Mouse (Mus musculus) myocyte (in vitro differentiated cells): ENCODE data around the gene Slc25a11. TPM values are rescaled to one million over a fixed set of nuclear protein-coding genes. Genes with fewer than 3 reads are reported as not detected.
A peak's percentile ranks its signal among the peaks of the same experiment; 100 is the strongest.

Experiments
- H3K27me3 ChIP-seq: one replicate; pipeline ENCODE4 v1.6.1; 2011; ENCODE audit not compliant: control insufficient read depth, insufficient read depth, insufficient read length
- H3K36me3 ChIP-seq: one replicate; pipeline ENCODE4 v1.6.1; 2011; ENCODE audit not compliant: control insufficient read depth, insufficient read depth
- H3K4me2 ChIP-seq: one replicate; pipeline ENCODE4 v1.6.1; 2011; ENCODE audit warnings: low read depth, control low read depth
- H3K4me3 ChIP-seq: one replicate; pipeline ENCODE4 v1.5.1; 2011; ENCODE audit warnings: mild to moderate bottlenecking, control low read depth, moderate library complexity
- H3K79me2 ChIP-seq: one replicate; pipeline ENCODE4 v1.6.1; 2011; ENCODE audit not compliant: control insufficient read depth, insufficient read depth
- H3ac ChIP-seq: one replicate; pipeline ENCODE4 v1.6.1; 2011; ENCODE audit not compliant: control insufficient read depth, insufficient read length
- CEBPB ChIP-seq: IDR thresholded peaks from 2 replicates; pipeline ENCODE4 v1.6.1; 2011; ENCODE audit warnings: mild to moderate bottlenecking, moderate library complexity; ENCODE audit not compliant: poor library complexity, insufficient read depth, severe bottlenecking
- E2F4 ChIP-seq: IDR thresholded peaks from one replicate; pipeline ENCODE4 v1.6.1; 2011; ENCODE audit warnings: mild to moderate bottlenecking, control low read depth, moderate library complexity; ENCODE audit not compliant: insufficient read depth
- MAX ChIP-seq: IDR thresholded peaks from one replicate; pipeline ENCODE4 v1.6.1; 2011; ENCODE audit warnings: low read depth, mild to moderate bottlenecking, control low read depth
- MYOD1 ChIP-seq, 3 experiments: IDR thresholded peaks; one replicate each; pipeline ENCODE4 v1.6.1; 2011; ENCODE audit warnings: control low read depth in 2 of 3, low read depth in 2 of 3, mild to moderate bottlenecking in 2 of 3, moderate library complexity in 1 of 3; ENCODE audit not compliant: insufficient read length in 2 of 3, control insufficient read depth in 1 of 3
- MYOG ChIP-seq, 3 experiments: IDR thresholded peaks; one replicate each; pipeline ENCODE4 v1.6.1; 2011; ENCODE audit warnings: control low read depth in 2 of 3, low read depth in 2 of 3, mild to moderate bottlenecking in 2 of 3; ENCODE audit not compliant: insufficient read length in 2 of 3, control insufficient read depth in 1 of 3, insufficient read depth in 1 of 3
- POLR2A ChIP-seq: IDR thresholded peaks from one replicate; pipeline ENCODE4 v1.6.1; 2011; ENCODE audit warnings: low read depth, mild to moderate bottlenecking, control low read depth, moderate library complexity; ENCODE audit not compliant: insufficient read length
- POLR2AphosphoS2 ChIP-seq: IDR thresholded peaks from one replicate; pipeline ENCODE4 v1.6.1; 2011; ENCODE audit warnings: low read depth, control low read depth; ENCODE audit not compliant: insufficient read length
- REST ChIP-seq: IDR thresholded peaks from one replicate; pipeline ENCODE4 v1.6.1; 2011; ENCODE audit warnings: mild to moderate bottlenecking, control low read depth, moderate library complexity; ENCODE audit not compliant: insufficient read depth, insufficient read length
- SRF ChIP-seq: IDR thresholded peaks from one replicate; pipeline ENCODE4 v1.6.1; 2011; ENCODE audit warnings: low read depth; ENCODE audit not compliant: control insufficient read depth, insufficient read length
- TCF12 ChIP-seq: IDR thresholded peaks from one replicate; pipeline ENCODE4 v1.6.1; 2011; ENCODE audit warnings: mild to moderate bottlenecking, control low read depth; ENCODE audit not compliant: poor library complexity, insufficient read depth, severe bottlenecking
- TCF3 ChIP-seq: IDR thresholded peaks from one replicate; pipeline ENCODE4 v1.6.1; 2011; ENCODE audit warnings: low read depth, control low read depth; ENCODE audit not compliant: insufficient read length
- USF1 ChIP-seq: IDR thresholded peaks from one replicate; pipeline ENCODE4 v1.6.1; 2011; ENCODE audit warnings: low read depth, mild to moderate bottlenecking, control low read depth, moderate library complexity
- polyA plus RNA-seq: library from polyadenylated mRNA; unstranded; fragments of >200 nt; fragmentation: generic; extraction: Trizol; gene quantifications from one replicate; pipeline ENCODE4 v1.2.1, GENCODE M21; 2012; ENCODE audit warnings: missing spikeins

Slc25a11 gene
- polyA plus RNA-seq, 1 experiment, result 165 TPM

GRCm38 (mm10) chr11:70668771-70669505, 21.7 kb upstream of the Slc25a11 start, which contains the start of gene Spag7:
Gene Spag7 (minus strand): TSS chr11:70669416.
- no peaks in the 10 kb centered on the region for H3K27me3 ChIP-seq
- H3K36me3 ChIP-seq, result peaks cover 6% of the 10 kb centered on the region
- TF ChIP-seq E2F4 (no peak), USF1 (no peak), TCF12 (no peak), SRF (peak; percentile 88), POLR2A (peak; percentile 76), POLR2AphosphoS2 (peak; percentile 93)
- peak within 1 kb of the TSS; percentile 35 for H3ac ChIP-seq
- peaks cover 19% of the 10 kb centered on the region for H3K79me2 ChIP-seq
- H3K4me2 ChIP-seq, result peak within 1 kb of the TSS; percentile 95
- peak within 1 kb of the TSS; percentile 82 for H3K4me3 ChIP-seq

DNA sequence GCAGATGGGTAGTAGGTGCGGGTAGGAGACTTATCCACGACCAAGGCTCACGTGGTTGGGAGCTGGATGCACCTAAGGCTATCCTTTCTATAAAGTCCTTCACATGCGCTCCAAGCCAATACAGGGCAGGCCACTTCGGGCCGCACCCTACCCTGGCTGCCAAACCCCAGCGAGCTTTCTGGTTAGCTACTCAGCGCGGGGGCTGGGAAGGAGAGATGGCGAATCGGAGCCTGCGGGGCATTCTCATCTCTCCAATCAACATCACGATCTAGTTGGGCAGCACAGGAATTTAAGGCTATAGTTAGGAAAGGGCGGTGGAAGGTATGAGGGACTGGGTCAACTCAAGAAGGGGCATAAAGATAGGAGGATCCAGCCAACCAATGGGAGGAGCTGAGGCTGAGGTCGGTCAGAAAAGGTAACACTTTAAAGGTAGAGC, 21.1 kb upstream of the Slc25a11 start:
- peaks cover 19% of the 10 kb centered on the region for H3K79me2 ChIP-seq
- peak overlapping the region; percentile 82 for H3K4me3 ChIP-seq
- peak overlapping the region; percentile 95 for H3K4me2 ChIP-seq
- H3ac ChIP-seq, result peak overlapping the region; percentile 35
- H3K27me3 ChIP-seq, result no peaks in the 10 kb centered on the region
- peaks cover 11% of the 10 kb centered on the region for H3K36me3 ChIP-seq
- TF ChIP-seq POLR2AphosphoS2, result peak; percentile 46
- no peak for TF ChIP-seq MYOG (IDR thresholded peaks at IDR 0.05; ENCODE audit: control insufficient read depth in 1 of 3, insufficient read depth in 1 of 3, insufficient read length in 2 of 3, low read depth in 2 of 3)
- peak; percentile 64 for TF ChIP-seq POLR2A
- TF ChIP-seq USF1, result peak; percentile 34

DNA sequence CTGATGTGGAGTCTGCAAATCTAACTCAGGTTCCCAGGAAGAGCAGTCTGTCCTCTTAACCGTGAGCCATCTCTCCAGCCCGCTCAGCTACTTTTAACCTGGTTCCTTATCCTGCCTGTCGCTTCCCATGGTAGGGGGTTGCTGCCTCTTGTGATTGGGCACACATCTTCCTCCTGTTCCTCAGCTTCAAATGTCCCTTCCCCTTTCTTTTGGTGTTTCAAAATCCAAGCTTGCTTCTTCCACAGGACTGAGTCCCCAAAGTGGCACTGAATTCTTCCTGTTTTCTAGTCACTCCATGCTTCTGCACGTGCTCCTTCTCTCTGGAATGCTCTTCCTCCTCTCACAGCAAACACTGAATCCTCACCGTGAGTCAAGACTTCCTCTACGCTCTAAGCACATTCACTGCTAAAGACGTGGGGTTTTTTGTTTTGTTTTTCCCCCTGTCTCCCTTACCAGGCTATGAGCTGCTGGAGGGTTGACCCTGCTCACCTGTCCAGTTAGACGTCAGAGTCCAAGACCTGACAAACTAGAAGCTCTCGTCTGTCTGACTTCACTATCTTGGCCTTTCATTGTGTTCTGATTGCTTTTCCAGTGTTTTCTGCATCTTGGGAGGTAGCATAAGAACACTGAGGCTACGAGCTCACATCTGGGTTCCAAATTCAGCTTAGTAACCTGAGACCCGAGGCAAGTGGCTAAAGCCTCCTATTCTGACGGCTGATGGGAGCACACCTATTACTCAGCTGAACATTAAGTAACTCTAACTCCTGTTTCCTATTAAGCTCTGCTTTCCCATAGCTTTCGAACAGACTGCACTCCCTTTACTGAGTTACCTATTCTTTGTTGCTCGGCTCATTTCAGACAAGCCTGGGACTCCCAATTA, 20.2 kb upstream of the Slc25a11 start:
- Histone ChIP-seq H3K27me3 (no peaks in the 10 kb centered on the region), H3ac (no peak overlapping the region), H3K4me3 (peak overlapping the region; percentile 82), H3K79me2 (peaks cover 19% of the 10 kb centered on the region), H3K36me3 (peaks cover 20% of the 10 kb centered on the region), H3K4me2 (peak overlapping the region; percentile 95)
- no peak for TF ChIP-seq E2F4
- TF ChIP-seq TCF3, result no peak
- no peak for TF ChIP-seq MYOD1 (IDR thresholded peaks at IDR 0.05; ENCODE audit: control insufficient read depth in 1 of 3, insufficient read length in 2 of 3, low read depth in 2 of 3)
- TF ChIP-seq USF1, result no peak
- no peak for TF ChIP-seq POLR2AphosphoS2
- no peak for TF ChIP-seq POLR2A
- no peak for TF ChIP-seq CEBPB
- TF ChIP-seq MAX, result no peak
- no peak for TF ChIP-seq SRF
- no peak for TF ChIP-seq TCF12
- TF ChIP-seq MYOG (IDR thresholded peaks at IDR 0.05; ENCODE audit: control insufficient read depth in 1 of 3, insufficient read depth in 1 of 3, insufficient read length in 2 of 3, low read depth in 2 of 3), result no peak
- TF ChIP-seq REST, result no peak

DNA sequence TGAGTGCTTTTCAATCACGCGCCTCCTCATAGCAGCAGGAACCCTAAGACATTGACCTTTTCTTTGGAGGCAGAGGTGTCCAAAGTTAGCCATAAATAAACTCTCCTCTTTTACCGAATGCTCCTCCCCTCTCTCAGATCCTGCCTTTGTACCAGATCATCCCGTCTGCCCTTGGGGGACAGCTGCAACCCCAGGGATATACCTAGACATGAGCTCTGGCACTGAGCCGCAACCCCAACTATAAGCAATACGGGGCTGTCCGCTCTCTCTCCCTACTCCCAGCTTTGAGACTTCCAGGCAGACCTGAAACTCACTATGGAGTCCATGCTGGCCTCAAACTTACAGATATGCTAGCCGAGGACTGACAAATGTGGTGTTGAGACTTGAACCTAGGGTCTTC, 19.4 kb upstream of the Slc25a11 start:
- TF ChIP-seq MYOG (IDR thresholded peaks at IDR 0.05; ENCODE audit: control insufficient read depth in 1 of 3, insufficient read depth in 1 of 3, insufficient read length in 2 of 3, low read depth in 2 of 3) (no peak), USF1 (no peak), TCF3 (no peak), SRF (no peak), MAX (no peak), MYOD1 (IDR thresholded peaks at IDR 0.05; ENCODE audit: control insufficient read depth in 1 of 3, insufficient read length in 2 of 3, low read depth in 2 of 3) (peak in 1 of 3 experiments; percentile 25), TCF12 (no peak)
- no peak overlapping the region for H3K4me2 ChIP-seq
- peaks cover 19% of the 10 kb centered on the region for H3K79me2 ChIP-seq

GRCm38 (mm10) chr11:70664741-70665140, 17.5 kb upstream of the Slc25a11 start:
- H3K4me2 ChIP-seq, result no peak overlapping the region
- no peak overlapping the region for H3K4me3 ChIP-seq
- TF ChIP-seq MAX (no peak), POLR2AphosphoS2 (peak; percentile 74), POLR2A (no peak)
- H3K79me2 ChIP-seq, result peaks cover 30% of the 10 kb centered on the region
- no peak overlapping the region for H3ac ChIP-seq
- no peaks in the 10 kb centered on the region for H3K27me3 ChIP-seq
- peaks cover 37% of the 10 kb centered on the region for H3K36me3 ChIP-seq

More for the DNA sequence above, 19.4 kb upstream of the Slc25a11 start:
- H3K27me3 ChIP-seq, result no peaks in the 10 kb centered on the region
- no peak overlapping the region for H3ac ChIP-seq
- peaks cover 27% of the 10 kb centered on the region for H3K36me3 ChIP-seq
- H3K4me3 ChIP-seq, result no peak overlapping the region
